Mouse (Mus musculus) MEL-GATA-1-ER (cell line): Measurements from ENCODE around the gene Kbtbd12.

Source experiments
- DNase-seq: peaks from one replicate; pipeline ENCODE4 v3.0.0-alpha.2; 2012; ENCODE audit warnings: low read depth; ENCODE audit errors: extremely low read depth

Gene Kbtbd12

DNA sequence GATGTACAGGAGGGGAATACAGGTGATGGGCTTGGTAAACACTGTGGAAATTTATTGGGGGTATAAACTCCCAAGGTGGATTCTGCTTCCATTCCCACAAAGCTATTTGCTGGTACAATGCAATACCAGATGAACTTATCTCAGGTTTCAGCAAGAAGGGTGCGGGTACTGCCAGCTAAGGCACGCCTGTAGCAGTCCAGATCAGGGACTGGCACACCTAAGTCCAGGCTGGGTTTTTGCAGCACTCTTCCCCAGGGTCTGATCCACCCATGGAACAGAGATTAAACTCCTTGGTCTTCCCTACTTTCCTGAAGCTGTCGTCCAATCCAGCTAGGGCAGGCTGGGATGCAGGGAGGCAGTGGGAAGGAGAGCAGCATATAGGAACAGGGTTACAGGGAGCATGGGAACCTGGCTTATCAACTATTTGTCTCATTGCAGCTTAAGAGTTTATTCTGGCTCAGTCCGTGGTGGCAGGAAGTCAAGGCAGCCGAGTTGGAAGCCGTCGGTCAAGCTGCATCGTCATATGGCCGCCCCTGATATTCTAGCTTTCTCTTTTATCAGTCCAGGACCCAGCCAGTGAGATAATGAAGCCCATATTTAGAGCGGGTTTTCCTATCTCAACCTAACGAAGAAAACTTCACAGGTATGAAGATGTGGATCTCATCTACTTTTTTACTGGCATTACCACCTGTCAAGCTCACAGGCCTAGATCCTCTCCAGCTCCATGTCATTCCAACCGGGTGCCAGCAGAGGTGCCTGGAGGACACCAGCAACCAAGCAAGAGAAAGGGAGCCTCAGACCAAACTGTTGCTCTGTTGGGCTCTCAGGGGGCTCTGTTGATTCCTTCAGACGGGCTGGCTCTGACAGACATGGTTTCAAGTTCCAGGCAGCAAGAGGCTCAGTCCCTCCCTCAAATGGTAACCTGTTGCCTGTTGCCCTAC lies 135.4 kb downstream of the Kbtbd12 start:
- DNase-seq = no peak

DNA sequence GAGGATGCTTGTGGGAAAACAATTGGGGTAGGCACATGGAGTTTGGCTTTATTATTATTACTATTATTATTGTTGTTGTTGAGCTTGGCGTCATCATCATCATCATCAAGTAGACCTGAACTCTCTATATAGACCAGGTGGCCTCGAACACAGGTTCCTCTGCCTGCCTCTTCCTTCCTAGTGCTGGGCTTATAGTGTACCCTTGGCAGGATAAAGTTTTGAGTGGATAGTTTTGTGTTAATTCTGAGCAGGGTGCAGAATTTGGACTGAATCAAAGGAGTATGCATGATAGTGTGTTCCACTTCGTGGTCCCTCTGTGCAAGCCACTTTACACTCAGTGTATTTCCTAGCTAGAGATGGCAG lies 137.4 kb downstream of the Kbtbd12 start:
- DNase-seq = no peak

DNA sequence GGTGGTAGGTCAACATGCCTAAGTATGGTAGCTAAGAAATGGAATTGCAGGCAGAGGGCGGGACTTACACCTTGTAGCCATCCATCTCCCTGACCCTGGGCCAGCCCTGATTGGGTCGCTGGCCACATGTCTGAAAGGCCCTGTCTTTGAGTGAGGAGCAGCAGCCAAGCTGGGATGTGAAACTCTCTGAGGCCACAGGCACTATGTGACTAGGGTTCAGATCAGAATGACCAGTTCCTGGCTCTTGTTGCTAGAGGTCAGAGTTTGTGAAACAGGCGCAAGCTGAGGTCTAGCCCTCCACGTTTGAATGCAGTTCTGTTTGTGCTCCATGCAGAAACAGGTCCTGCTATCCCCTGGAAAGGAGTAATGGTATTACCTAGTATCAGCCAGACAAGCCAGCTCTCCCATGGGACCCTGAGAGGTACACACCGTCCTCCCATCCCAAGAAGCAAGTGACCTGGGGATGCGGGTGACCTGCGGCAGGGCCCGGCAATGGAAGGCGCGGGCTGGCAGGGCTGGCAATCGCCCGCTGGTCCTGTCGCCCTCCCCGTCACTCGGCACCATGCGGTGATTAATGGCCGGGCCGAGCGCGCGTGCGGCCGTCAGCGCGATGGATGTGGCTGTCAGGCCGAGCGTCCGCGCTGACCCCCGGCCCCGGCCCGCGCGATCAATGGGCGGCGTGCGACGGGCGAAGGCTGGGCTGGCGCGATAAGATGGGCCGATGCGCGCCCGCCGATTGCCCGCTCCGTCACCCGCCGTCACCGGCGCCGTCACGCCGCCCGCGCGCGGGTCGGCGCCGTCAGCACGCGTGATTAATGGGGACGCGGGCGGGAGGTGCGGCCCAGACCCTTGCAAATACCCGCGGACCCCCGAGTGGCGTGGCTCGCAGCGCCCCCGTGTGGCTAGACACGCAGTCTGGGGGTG lies 138.0 kb downstream of the Kbtbd12 start:
- DNase-seq = no peak
